Mouse (Mus musculus) heart, postnatal 36 days (tissue): Measurements from ENCODE around the gene Foxl2. TPM values are rescaled to one million over a fixed set of nuclear protein-coding genes. Genes with fewer than 3 reads are reported as not detected.
A peak's percentile ranks its signal among the peaks of the same experiment; 100 is the strongest.

Experiments used
- DNase-seq, 2 experiments: peaks; one replicate each; pipeline ENCODE4 v3.0.0; 2021 to 2022
- intact Hi-C: fragments of 180-260 bp; cut with DNase I; formaldehyde crosslinking; loops from one replicate; pipeline ENCODE4 v1.15.1; 2025
- total RNA-seq, 2 experiments: library from RNA; stranded (reverse); gene quantifications; 2 replicates each; pipeline ENCODE4 v1.2.3; 2021

The Foxl2 gene
- total RNA-seq, 2 experiments from 2014 or later: not detected

DNA sequence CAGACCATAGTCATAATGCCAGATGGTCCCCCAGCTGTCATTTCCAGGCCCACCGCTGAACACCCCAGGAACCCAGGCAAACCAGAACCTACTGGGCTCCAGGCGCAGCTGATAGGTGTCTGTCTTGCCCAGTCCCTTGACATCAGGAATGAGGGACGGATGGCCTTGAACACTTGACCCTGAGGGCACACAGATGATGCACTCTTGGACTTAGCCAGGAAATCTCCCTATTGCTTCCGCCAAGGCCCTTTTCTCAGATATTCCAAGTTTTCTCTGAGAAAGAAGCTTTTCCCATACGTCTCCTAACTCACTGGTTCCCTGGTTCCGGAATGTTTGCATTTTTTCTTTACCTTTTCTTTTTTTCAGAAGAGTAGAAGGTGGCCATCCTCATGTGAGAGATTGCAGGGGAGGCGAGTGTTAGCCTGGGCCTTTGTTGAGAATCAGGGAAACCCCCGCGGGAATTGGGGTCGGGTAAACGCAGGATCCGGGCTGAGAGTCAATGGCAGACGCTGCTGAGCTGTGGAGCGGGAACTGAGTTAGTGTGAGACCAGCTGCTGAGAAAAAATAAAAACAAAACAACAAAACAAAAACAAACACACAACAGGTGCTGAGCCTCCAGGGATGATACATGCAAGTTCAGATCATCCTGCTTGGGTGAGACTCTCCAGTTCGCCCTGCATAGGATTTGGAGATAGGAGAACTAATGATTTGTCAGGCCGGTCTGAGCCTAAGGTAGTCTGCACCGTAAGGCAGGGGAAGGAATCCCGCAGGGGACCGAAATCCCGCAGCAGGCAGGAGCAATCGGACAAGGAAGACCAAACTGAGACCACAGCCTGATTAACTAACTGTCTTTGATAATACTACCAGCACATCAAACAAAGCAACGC lies 6.7 kb downstream of the Foxl2 start:
- intact Hi-C loops: loop anchor here (10.0 kb wide), 1 partner anchor 317 kb away; no protein-coding TSS in a partner anchor

DNA sequence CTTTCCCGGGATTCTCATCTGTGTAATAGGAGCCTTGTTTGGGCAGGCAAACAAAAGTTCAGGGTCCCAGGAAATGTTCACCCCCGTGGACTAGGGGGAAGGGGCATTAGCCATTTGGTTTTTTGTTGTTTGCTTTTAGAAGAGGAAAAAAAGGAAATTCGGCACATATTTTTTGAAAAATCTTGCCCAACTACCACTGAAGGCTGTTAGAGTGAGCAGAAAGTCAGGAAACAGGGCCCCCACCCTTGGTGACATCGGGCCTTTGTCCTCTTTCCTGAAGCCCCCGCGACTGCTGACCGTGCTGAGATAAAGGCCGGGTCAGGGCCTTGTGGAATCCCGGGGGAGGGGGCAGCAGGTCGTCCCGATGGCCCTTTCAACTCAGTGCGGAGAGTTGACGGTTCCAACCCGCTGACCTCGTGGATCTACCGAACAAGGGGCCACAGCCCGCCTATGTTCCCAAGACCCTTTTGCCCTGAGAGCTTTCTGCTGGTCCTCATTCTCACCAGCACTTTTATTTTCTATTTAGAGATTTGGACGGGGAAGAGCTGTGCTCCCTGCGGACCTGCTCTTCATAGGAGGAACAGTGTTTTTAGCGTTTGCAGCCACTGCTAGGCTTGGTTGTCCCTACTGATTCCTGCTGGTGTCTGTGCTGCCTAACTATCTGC lies 7.5 kb downstream of the Foxl2 start:
- intact Hi-C loops: loop anchor here (10.0 kb wide), 1 partner anchor 318 kb away; no protein-coding TSS in a partner anchor
- no peak for DNase-seq

More for the DNA sequence above, 6.7 kb downstream of the Foxl2 start:
- DNase-seq: no peak

- DNase-seq: no peak
- intact Hi-C loops: loop anchor here (10.0 kb wide), 1 partner anchor 319 kb away; no protein-coding TSS in a partner anchor
Measured at GRCm38 (mm10) chr9:98963661-98964060, 8.6 kb downstream of the Foxl2 start.

- intact Hi-C loops: loop anchor here (5.0 to 10.0 kb wide), 2 partner anchors 320 to 353 kb away; no protein-coding TSS in a partner anchor
- DNase-seq: no peak
Measured at GRCm38 (mm10) chr9:98965084-98965483, 10.0 kb downstream of the Foxl2 start.

- no peak for DNase-seq
- intact Hi-C loops: no loop called here
Measured at GRCm38 (mm10) chr9:98973101-98973521, 18.0 kb downstream of the Foxl2 start.

- intact Hi-C loops: no loop called here
- no peak for DNase-seq
Measured at GRCm38 (mm10) chr9:98973561-98973960, 18.5 kb downstream of the Foxl2 start.

DNA sequence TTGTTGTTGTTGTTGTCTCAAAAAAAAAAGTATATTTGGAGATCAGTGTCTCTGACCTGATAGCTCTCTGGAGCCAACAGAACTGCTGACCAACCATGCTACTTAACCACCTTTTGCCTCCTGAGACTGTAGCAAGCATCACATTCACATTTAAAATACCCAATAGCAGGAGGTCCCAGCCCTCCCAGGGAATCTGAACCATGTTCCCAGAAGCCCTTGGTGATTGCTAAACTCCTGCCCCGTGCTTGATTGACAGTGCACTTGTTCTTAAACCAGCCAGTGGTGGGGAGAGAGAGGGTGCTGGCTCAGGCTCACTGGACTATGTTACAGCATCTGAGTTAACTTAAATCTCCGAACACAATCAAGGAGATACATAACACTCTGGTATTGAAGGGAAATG lies 19.8 kb downstream of the Foxl2 start:
- intact Hi-C loops: loop anchor here (5.0 kb wide), 1 partner anchor 267 kb away; the partner anchor contains the start of gene Cep70
- DNase-seq: no peak

- intact Hi-C loops: loop anchor here (5.0 kb wide), 1 partner anchor 266 kb away; the partner anchor contains the start of gene Cep70
- no peak for DNase-seq
Measured at GRCm38 (mm10) chr9:98976081-98976480, 21.0 kb downstream of the Foxl2 start.

DNA sequence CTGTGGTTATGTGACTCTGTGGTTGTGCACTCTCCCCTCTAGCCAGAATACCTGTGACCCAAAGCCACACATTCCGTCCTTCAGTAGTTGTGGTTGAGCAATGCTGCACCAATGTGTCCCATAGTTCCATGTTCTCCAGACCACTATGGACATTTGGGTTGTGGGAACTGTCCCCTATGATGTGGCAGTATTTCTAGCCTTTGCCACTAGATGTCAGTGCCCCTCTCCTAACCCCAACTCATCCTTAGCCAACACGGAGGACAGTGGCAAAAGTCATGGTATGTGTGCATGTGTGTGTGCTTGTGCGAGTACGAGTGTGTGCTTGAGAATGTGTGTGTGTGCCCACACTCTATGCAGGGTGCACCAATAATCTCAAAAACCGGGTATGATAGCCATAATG lies 21.4 kb downstream of the Foxl2 start:
- intact Hi-C loops: loop anchor here (5.0 kb wide), 1 partner anchor 266 kb away; the partner anchor contains the start of gene Cep70

DNA sequence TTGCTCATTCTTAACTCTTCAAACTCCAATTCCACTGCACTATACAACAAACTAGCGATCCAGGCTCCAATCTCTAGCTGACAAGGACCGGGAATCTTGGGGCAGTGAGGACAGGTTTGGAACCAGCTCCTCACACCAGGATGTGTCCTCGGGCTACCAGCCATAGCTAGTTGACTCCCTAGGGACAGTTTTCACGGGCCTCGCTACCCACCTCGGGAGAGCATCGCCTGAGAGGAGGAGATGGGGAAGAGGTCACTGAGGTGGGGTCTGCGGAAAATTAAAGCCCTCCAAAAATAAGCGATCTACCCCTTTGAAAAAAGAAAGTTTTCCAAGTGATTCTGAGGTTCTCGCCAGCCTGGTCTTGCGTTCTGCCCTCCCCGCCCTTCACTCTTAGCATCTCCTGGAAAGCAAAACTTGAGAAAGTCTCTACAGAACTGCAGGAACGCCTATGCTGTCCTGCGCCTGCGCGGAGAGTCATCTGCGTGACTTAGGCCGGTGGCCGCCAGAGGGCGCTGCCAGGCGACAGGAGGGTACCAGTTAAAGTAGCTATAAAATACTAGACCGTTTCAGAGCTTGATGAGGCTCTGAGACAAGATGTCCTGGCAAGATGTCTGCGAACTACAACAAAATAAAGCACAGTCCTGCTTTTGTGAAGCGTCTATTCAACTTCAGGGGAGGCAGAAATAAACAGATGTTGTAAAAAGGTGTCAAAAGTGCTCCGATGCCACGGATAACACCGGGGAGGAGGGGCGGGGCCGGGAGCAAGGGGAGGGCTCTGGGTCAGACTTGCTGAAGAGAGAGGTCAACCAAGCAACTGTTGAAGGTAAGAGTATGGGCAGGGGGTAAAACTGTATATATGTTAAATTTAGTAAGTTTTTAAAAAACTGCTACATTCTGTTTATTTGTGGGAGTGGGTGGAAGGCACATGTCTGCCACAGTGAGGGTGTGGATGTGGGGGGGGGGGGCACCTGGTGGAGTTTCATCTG lies 24.6 kb downstream of the Foxl2 start:
- intact Hi-C loops: loop anchor here (2.0 to 10.0 kb wide), 3 partner anchors 263 to 595 kb away; partner anchors contain the start of genes Cep70 and Dbr1
- peak; percentile 87 to 93 for DNase-seq

More for the DNA sequence above, 21.4 kb downstream of the Foxl2 start:
- no peak for DNase-seq

- peak; percentile 100 for DNase-seq
- intact Hi-C loops: loop anchor here (5.0 to 10.0 kb wide), 2 partner anchors 61 to 589 kb away; partner anchors contain the start of gene Dbr1
Measured at GRCm38 (mm10) chr9:98985800-98986475, 30.9 kb downstream of the Foxl2 start, which contains the start of gene Faim. Gene Faim (plus strand): TSS chr9:98986373.

GRCm38 (mm10) chr9:98986476-98987096 lies 31.5 kb downstream of the Foxl2 start:
- DNase-seq: no peak
- intact Hi-C loops: loop anchor here (5.0 to 10.0 kb wide), 2 partner anchors 61 to 588 kb away; partner anchors contain the start of gene Dbr1

DNA sequence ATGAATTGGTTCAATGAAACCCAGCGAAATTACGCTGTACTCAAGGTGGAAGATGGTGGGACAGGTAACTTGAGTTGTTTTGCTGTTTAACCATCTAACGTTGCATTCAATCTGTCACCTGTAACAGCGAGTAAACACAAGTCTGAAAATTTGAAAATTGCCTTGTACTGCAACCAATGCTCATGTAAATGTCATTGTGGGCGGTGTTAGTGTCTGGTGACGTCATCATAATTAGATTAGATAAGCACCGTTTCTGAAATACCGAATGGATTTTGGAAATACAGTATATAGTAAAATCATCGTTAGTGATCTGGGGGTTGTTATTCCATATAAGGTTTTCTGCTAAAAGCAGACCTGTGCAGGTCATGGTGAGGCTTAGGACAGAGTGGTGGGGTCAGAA lies 32.0 kb downstream of the Foxl2 start:
- no peak for DNase-seq
- intact Hi-C loops: loop anchor here (5.0 to 10.0 kb wide), 2 partner anchors 60 to 588 kb away; partner anchors contain the start of gene Dbr1

DNA sequence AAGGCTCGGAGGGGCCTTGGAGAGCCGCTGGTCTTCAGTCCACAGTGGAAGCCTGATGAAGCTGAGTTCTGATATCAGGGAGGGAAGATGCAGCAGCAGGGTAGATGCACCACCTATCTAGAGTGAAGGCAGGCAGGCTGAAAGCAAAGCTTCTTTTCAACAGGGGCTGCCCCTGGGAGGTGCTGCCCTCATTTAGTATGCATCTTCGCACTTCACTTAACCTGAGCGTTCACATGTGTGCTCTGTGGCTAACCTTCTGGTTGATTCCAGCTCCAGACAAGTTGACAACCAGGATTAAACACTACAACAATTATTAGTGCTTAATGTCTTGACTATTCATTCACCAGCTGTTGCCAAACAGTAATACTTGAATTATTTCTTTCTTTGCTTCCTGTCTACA lies 39.0 kb downstream of the Foxl2 start:
- intact Hi-C loops: no loop called here
- no peak for DNase-seq

- intact Hi-C loops: no loop called here
- no peak for DNase-seq
Measured at GRCm38 (mm10) chr9:98999881-99000339, 44.8 kb downstream of the Foxl2 start.

- intact Hi-C loops: no loop called here
- DNase-seq: no peak
Measured at GRCm38 (mm10) chr9:99001326-99001725, 46.2 kb downstream of the Foxl2 start.
